Mouse (Mus musculus): Measurements from ENCODE around the gene Mrps7.

- TF ChIP-seq CTCF (IDR thresholded peaks at IDR 0.05) (no peak), POLR2A (IDR thresholded peaks at IDR 0.05; ENCODE audit: insufficient read depth, low read depth, low read length) (no peak)
These were observed 33.2 kb downstream of the Mrps7 start for GRCm38 (mm10) chr11:115636960-115637359.
